Mouse (Mus musculus) kidney, adult 18-20 months (tissue): ENCODE data around the gene Taf1c.
A peak's percentile ranks its signal among the peaks of the same experiment; 100 is the strongest.

ENCODE experiments used
- DNase-seq: peaks from one replicate; pipeline ENCODE4 v3.0.0; 2021

The Taf1c gene

DNA sequence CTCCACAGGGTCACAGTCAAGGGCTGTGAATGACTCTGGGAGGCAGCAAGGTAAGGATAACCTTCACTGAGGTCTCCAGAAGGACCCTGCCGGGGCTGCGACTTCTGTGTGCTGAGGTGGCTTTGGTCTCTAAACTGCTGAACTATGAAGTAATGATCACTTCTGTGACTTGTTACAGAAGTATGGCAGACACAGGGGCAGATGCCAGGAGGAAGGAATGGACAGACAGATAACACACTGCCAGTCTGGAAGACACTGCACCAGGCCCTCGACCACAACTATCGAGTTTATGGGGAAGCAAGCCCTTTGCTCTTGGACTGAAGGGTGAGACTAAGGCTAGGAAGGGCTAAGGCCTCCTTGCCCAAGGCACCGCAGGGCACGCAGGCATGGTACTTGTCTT is 33.9 kb downstream of the Taf1c start:
- DNase-seq: no peak

- DNase-seq: no peak
Measured at GRCm38 (mm10) chr8:119569881-119570280, 35.1 kb downstream of the Taf1c start.

GRCm38 (mm10) chr8:119568951-119569350 is 36.1 kb downstream of the Taf1c start:
- no peak for DNase-seq

DNA sequence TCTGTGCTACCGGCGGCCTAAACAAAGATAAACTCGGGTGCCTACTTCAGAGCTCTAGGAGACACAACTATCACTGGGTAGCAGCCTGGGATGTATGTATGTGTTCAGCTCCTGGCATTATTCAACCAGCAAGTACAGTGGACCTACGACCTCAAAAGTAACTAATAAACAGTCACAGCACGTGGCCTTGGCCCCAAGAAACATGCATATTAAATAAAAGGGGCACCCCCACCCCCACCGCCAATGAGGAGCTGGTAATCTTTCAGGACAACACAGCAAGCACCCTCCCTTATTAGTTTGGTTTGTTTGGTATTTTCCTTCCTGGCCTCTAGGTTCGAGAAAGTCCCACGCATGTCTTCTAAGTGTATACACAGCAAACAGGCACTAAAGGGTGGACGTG is 36.8 kb downstream of the Taf1c start:
- no peak for DNase-seq

GRCm38 (mm10) chr8:119566367-119566766 is 38.7 kb downstream of the Taf1c start:
- no peak for DNase-seq

DNA sequence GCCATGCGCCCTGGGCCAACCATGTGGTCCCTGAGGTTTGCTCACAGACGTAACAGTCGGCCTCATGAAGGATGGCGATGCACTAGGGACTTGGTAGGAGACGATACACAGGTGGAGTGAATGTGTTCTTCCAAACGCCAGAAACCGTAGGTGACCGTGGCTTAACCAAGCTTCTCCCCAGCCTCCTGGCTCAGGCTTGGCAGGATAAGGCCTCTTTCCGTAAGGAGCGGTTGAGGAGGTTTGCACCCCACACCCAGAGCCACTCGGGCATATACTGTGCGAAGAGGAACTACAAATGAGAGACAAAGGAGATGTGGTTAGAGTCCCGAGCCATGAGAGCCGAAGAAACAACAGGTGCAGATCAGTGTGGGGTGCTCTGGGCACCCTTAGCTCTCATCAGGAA is 41.2 kb downstream of the Taf1c start:
- DNase-seq: no peak

DNA sequence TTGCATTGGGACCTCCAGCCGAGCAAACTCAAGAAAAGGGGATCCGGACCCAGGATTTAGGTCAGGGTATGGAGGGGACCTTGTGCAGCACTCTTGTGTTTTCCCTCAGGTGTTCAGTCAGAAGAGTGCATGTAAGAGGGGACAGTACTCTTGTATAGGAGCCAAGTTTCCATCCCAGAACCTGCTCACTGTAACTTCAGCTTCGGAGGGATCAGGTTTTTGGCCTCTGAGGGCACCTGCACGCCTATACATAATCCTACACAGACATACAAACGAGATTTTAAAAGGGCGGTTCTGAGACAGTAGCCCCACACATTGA is 45.7 kb downstream of the Taf1c start:
- DNase-seq: no peak

DNA sequence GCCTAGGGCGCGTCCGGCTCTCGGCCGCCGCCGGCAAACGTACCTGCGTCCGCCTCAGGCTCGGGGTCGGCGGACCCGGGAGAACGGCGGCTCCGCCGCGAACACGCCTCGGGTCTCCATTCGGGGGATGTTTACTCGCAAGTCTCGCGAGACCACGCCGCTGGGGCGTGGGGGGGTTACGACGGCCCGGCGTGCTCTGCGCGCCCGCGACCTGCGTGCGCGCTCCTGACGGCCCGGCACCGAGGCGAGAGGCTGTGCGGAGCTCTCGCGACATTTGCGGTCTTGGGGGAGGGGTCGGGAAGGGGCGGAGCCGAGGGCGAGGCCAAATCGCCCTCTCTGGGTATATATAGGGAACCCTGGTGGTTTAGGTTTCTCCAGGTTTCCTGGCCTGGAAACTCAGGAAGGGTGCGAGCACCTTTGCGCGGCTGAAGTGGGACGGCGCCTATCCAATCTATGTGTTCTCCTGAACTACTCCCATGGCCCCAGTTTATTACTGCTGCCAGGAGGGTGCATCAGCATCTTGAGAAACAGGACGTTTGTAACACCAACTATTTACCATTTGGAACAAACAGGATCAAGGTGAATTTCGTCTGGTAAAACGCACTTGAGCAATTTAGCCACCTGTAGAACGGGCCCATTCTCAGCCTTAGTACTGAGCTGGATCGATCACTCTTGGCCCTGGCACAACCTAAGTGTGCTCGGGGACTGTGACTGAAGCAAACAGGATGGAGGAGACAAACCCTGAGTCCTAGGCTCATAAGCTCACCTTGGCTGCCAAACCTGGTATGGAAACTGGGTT is 46.2 kb downstream of the Taf1c start, which contains the start of gene Mbtps1:
Mbtps1 (minus strand) TSS at position 133 of the 799 bp plus-strand sequence.
- DNase-seq: peak; percentile 99

- DNase-seq: no peak
Measured at GRCm38 (mm10) chr8:119557821-119558602, 47.0 kb downstream of the Taf1c start.

DNA sequence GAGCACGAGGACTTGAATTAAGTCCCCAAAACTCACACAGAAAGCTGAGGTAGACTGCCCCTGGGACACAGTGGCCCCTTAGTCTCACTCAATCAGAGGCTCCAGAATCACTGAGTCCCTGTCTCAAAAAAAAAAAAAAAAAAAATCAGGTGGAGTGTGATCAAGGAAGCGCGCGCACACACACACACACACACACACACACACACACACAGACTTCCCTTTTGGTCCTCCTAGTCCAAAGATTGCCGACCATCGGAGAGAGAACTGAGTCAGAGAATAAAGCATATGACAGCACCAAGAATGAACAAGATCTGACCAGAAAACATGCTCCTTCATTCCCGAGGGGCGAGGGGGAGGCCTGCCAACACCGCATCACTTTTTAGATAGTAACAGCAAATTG is 47.9 kb downstream of the Taf1c start:
- no peak for DNase-seq

DNA sequence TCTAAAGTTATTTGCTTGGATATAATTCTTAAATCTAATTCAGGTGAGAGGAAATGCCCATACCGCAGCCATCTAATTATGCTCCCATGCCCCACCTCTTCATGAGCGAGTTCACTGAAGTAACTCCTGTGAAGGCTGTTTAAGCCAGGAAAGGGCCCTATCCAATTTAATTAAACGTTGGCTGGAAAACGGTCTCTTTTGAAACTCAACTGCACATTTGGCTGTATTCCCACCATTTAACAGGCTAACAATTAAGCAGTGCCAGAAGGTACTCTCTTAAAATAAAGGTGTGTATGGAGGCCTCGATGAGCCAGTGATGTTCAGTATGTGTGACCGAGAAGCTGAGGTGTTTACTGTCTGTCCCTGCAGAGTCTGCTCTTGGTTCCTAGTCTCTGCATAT is 49.2 kb downstream of the Taf1c start:
- no peak for DNase-seq

DNA sequence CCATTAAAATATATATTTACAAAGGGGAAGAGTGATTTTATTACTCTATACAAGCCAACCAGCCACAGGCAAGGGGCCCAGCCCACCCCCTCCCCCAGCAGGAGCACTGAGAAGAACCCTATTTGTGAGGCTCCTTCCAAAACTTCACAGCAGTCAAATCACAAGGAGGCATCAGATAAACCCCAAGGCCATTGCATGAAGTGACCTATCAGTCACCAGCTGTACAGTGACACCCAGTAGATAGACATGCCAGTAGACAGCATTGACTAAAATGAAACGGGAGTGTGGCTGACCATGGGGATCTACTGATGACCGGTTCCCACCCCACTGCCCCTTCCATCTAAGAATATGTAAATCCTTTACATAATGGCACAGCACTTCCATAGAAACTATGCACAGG is 52.1 kb downstream of the Taf1c start:
- DNase-seq: no peak

DNA sequence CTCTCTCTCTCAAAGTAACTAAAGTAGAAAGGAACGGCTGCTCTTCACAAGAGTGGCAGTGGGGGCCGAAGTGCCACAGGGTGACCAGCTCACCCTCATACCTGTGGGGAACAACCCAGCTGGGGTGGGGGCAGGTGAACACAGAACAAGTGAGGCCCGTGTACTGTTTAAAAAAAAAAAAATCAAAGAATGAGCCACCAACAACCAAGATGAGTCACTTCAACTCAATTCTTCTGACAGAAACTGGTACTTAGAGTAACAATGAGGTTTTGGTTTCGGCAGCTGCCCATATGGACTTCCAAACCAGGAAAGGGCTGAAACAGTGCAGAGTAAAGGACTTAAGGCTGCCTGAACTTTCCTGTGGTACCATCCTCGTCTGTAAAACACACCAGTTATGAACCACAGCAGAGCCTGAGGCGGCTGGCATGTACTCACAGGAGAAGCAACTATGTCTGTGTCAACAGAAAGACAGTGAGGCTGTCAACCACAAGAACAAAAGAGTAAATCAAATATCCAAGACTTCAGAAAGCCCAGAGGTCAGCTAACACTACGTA is 56.4 kb downstream of the Taf1c start:
- DNase-seq: no peak
